In the genomic region with DNA sequence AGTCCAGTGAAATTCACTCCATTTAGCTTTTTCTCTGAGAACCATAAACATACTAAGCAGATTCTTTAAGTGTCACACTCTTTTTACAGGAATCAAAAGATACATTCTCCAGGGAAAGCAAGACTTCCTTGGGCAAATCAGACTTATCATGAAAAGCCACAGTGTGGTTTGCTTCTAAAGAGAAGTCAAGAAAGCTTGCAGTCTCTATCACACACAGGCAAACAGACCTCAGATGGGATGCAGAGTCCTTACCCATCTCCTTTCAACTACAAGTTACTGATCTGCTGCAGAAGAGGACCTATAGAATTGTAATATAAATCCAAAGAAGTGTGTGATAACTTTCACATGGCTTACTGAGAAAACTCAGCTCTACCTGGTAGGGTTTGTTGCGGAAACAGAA, we compare ENCODE assay signal across 16 mouse cellular contexts.
"Had no signal": no experiment of that assay in that cellular context is flagged by ENCODE, and none has a peak within 500 bp of the region (broad histone marks: within the 10 kb centered on the region; RNA-seq: fewer than 3 reads in every experiment).

No protein-coding gene starts in this region.

- H3K9ac ChIP-seq: neural tube, embryonic 12.5 days; neural tube, embryonic 13.5 days; stomach, embryonic 15.5 days had no signal

- H3K27ac ChIP-seq: neural tube, embryonic 12.5 days; neural tube, embryonic 13.5 days; stomach, embryonic 15.5 days; stomach, postnatal 0 days had no signal

- H3K36me3 ChIP-seq: neural tube, embryonic 12.5 days; neural tube, embryonic 13.5 days; stomach, embryonic 15.5 days had no signal

- DNase-seq: retina, postnatal 1 day; right cerebral cortex, adult 18-20 months; right cerebral cortex, postnatal 14 days; right cerebral cortex, postnatal 25 days; right cerebral cortex, postnatal 4 days; spleen, adult 18-20 months; thymus, adult 18-20 months; thymus, adult 2 months; thymus, postnatal 14 days; thymus, postnatal 25 days; thymus, postnatal 36 days; thymus, postnatal 4 days had no signal

- H3K4me3 ChIP-seq: neural tube, embryonic 12.5 days; neural tube, embryonic 13.5 days; stomach, embryonic 15.5 days had no signal

- H3K4me1 ChIP-seq: neural tube, embryonic 12.5 days; stomach, embryonic 15.5 days had no signal

- H3K27me3 ChIP-seq: neural tube, embryonic 12.5 days; neural tube, embryonic 13.5 days; stomach, embryonic 15.5 days had no signal

- H3K4me2 ChIP-seq: neural tube, embryonic 12.5 days; neural tube, embryonic 13.5 days; stomach, embryonic 15.5 days had no signal

- H3K9me3 ChIP-seq: neural tube, embryonic 12.5 days; neural tube, embryonic 13.5 days; stomach, embryonic 15.5 days had no signal
